Mouse (Mus musculus) liver, postnatal 0 days (tissue): Measurements from ENCODE around the gene Cbr2.

ENCODE experiments used
- CTCF ChIP-seq: sonication (generic); IDR thresholded peaks from 2 replicates; pipeline ENCODE4 v1.5.1; 2016; ENCODE audit warnings: antibody characterized with exemption, low read depth
- EP300 ChIP-seq: IDR thresholded peaks from 2 replicates; pipeline ENCODE4 v1.6.1; 2016; ENCODE audit warnings: antibody characterized with exemption, low read depth, mild to moderate bottlenecking

DNA sequence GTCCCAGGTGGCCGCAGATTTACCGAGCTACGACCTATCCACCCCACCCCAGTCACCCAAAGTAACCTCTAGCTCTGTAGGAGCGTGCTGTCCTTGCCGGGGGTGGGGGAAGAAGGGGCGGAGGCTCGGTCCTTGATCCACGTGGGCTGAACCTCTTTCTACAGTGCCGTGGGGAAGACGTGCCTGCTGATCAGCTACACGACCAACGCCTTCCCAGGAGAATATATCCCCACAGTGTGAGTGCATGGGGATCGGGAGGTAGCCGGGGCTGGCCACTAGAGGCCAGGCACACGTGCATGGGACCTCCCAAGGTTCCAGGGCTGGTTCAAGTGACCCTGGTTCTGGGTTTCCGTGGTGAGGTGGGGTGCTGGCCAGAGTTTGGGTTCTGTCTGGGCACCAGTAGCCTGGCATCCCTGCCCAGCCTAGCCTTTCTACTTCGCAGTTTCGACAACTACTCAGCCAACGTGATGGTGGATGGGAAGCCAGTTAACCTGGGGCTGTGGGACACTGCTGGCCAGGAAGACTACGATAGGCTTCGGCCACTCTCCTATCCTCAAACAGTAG, 9.8 kb downstream of the Cbr2 start:
- TF ChIP-seq CTCF: 0 out of 2 replicates have a peak, but pooled peaks have one; percentile 9
- no peak for TF ChIP-seq EP300
